Mouse (Mus musculus): ENCODE measurements around the gene Sbf1. TPM values are rescaled to one million over a fixed set of nuclear protein-coding genes. Genes with fewer than 3 reads are reported as not detected.

Gene Sbf1
- total RNA-seq, 2 experiments from 2014 or later = 48.1 to 61.0 TPM

DNA sequence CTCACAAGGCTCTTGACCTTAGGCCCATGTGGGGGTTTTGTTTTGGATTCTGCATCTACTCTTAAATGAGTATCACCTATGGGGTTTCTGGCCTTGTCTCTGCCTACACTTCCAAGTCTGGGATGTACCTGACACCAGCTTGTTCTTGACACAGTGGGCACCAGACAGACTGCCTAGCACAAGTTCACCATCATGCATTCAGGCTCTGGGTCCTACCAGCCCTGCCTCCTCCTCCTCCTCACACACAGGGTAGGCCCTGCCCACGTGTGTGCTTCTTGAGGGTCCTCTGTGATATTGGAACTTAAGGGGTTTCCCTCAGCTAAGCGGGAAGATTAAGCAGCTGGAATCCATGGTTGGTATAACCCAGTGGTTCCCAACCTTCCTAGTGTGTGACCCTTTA lies 31.0 kb downstream of the Sbf1 start:
- no peak for DNase-seq

DNA sequence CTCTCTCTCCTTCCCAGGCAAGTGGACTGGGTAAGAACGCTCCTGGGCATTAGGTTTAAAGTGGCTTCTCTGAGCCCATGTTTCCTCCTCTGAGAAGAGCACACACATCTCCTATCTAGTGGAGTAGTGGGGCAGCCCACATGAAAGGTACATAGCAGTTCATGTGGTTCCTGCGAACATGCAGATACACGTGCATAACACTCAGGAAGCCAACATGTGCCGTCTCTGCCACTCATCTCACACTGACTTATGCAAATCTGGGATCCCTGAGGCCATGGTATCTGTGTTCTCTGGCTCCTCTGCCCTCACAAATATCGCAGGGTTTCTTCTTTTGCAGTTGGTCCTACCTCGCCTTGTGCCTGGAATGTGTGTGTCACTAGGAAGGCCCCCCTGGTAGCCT lies 32.6 kb downstream of the Sbf1 start:
- DNase-seq = no peak

DNA sequence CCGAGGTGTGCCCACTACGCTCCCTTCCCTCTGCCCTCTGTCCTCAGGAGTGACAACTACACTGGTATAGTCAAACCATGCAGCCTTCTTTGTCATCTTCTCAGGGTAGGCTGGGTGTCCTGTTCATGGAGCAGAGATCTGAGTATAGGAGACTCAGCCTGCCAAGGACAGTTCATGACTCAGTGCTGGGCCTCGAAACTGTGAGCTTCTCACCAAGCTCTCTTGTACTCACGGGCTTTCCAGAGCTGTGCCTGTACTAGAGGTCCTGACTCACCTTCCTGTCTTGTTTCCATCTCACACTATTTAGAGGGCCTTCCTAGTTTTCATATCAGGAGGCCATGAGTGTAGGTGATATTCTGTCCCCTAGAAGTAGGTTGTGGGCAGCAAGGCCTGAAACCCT lies 37.7 kb downstream of the Sbf1 start:
- no peak for DNase-seq

DNA sequence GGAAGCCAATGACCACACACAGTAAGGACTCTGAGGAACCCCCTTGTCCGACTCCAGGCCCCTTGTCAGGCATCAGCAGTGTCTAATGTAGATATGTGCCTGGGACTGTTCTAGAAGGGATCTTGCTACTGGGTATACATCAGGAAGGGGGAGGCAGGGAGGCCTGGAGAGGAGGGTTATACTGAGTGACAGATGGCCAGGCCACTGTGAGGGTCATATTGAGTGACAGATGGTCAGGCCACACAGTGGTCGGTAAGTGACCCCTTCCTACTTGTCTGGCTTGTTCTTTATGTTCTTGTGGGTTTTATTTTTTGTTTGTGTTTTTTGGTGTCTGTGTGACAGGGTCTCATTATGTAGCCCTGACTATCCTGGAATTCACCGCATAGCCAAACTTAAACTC lies 39.6 kb downstream of the Sbf1 start:
- no peak for DNase-seq

DNA sequence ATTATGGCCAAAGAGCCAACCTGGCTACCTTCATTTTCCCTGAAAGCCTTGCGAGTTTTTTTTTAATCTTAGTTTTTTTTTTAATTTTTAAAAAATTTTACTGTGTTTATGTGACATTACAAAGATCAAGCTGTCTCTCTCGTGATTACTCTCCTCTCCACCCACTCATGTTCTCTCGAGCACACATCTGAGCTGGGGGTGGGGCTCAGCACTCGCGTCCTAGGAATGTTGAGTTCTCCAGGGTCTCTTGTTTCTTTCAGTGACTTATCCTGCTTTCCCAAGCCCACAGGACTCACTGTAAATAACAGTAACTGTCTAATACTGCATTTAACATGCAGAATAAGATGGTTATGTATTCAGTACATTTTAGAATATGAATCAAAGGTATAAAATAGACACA lies 50.6 kb downstream of the Sbf1 start:
- DNase-seq = no peak

DNA sequence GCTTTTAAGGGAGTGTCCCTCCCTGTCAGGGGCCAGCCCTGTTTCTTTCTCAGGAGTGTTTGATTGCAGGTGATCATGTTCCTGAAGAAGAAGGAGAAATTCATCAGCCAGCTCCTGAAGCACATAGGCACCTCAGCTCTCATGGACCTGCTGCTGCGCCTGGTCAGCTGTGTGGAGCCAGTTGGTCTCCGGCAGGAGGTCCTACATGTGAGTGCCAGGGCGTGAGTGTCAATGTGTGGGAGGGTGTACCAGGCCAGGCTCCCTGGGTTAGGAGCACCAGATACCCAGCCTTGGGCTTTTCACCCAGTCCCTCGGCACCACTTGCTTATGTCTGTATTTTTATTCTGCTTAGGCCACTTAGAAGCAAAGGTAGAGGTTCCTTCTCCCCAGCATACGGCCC lies 56.1 kb downstream of the Sbf1 start:
- no peak for DNase-seq

DNA sequence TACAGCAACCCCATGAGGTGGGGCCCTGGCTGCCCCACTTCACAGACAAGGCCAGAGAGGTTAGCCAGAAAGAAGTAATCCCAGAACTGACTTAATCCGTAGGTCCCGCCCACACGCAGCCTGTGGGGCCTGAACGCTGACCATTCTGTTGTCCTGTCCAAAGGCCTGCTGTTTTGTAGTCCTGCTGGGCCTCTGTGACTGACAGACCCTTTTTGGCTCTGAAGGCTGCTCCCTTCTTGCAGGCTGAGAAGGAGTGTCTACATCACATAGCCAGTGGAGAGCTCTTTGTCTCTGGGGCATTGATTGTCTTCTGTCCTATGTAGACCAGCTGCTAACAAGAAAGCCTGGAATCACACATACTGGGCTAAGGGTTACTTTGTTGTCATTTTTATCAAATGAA lies 59.8 kb downstream of the Sbf1 start:
- no peak for DNase-seq

DNA sequence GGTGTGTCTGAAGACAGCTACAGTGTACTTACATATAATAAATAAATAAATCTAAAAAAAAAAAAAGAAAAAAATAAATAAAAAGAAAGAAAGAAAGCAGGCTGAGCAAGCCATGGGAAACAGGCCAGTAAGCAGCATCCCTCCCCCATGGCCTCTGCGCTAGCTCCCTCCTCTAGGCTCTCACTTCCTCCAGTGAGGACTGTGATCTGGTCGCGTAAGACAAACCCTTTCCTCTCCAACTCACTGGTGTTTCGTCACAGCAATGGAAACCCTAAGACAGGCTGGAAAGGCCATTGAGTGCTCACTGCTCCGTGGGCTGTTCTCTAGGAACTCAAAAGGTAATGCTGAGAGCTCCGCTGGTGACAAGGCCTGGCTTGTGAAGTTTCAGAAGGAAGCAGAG lies 66.0 kb downstream of the Sbf1 start:
- DNase-seq = no peak

DNA sequence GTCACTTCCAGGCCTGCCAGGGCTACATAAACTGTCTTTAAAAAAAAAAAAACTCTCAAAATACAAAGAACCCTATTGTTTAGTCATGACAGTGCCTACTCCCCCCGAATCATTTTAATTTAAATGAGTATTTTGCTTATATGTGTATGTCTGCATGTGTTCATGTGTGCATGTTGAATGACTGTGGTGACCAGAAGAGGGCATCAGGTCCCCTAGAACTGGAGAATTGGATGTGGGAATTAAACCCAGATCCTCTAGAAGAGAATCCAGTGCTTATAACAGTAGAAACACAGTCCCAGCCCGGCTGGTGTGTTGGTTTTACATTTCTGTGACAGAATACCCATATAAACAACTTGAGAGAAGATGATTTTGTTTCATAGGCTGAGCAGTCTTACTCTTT lies 74.1 kb downstream of the Sbf1 start:
- DNase-seq = no peak

DNA sequence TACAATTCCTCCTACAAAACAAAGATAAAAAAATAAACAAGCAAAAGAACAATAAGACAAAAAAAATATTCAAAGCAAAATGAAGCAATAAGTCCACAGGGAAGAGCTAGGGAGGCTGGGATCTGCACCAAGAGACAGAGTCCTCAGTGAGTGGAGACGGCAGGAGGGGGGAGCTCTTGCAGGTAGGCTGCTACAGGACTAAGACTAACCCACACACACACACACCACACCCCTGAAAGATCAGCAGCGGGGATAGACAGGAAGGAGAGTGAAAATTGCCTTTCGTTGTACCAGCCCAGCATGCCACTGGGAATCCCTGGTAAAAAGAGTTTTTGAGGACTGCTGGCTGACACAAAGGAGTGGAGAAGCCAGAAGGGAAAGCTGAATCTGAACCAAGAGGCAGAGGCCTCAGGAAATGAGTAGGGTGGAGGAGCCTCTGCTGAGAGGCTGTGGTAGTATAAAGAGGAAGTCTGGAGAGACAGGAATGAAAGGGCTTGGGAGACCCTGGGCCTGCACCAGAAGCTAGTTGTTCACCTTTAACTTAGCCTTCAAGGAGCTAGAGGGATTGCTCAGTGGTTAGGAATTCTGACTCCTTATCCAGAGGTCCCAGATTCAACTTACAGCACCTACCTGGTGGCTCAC lies 75.2 kb downstream of the Sbf1 start:
- DNase-seq = no peak

Small RNA genes lying within 50 kb of the gene (microRNA-seq; reads per million reads assigned to microRNA genes)
- gene Mir6959 (ENCODE audit: borderline replicate concordance in 2 of 2) = 0 to 0.26 reads per million in 2 experiments

Other genes with a start within 250 kb of the Sbf1 start
- 10 to 100 TPM; 22.7 to 26.2 TPM for gene Trabd, start 240.2 kb downstream of the Sbf1 start, total RNA-seq (2021)
- 10 to 100 TPM; 12.2 to 12.7 TPM for gene Selenoo, start 226.2 kb downstream of the Sbf1 start, total RNA-seq (2021)
- gene Tubgcp6, start 192.2 kb downstream of the Sbf1 start, total RNA-seq (2021) = 1 to 10 TPM; 6.5 to 8.4 TPM
- 1 to 10 TPM; 5.3 to 6.5 TPM for gene Hdac10, start 186.6 kb downstream of the Sbf1 start, total RNA-seq (2021)
- 100 to 1,000 TPM; 140 to 157 TPM for gene Mapk12, start 174.6 kb downstream of the Sbf1 start, total RNA-seq (2021)
- gene Mapk11, start 165.7 kb downstream of the Sbf1 start, total RNA-seq (2021) = 1 to 10 TPM in 1 of 2 experiments, under 1 TPM in 1; 0.67 to 2.1 TPM
- gene Plxnb2, start 134.5 kb downstream of the Sbf1 start, total RNA-seq (2021) = 10 to 100 TPM in 1 of 2 experiments, 1 to 10 TPM in 1; 8.5 to 11.9 TPM
- gene Dennd6b, start 118.8 kb downstream of the Sbf1 start, total RNA-seq (2021) = 1 to 10 TPM; 6.6 to 8.4 TPM
- gene Ppp6r2, start 103.8 kb downstream of the Sbf1 start, total RNA-seq (2021) = 10 to 100 TPM; 71.1 to 72.5 TPM
- gene Adm2, start 7.4 kb upstream of the Sbf1 start, total RNA-seq (2021) = not detected
- not detected for gene Miox, start 19.1 kb upstream of the Sbf1 start, total RNA-seq (2021)
- 10 to 100 TPM in 1 of 2 experiments, 1 to 10 TPM in 1; 9.9 to 13.6 TPM for gene Lmf2, start 40.3 kb upstream of the Sbf1 start, total RNA-seq (2021)
- gene Ncaph2, start 40.4 kb upstream of the Sbf1 start, total RNA-seq (2021) = 10 to 100 TPM; 35.1 to 37.0 TPM
- gene Sco2, start 58.5 kb upstream of the Sbf1 start, total RNA-seq (2021) = 10 to 100 TPM; 14.7 to 21.8 TPM
- under 1 TPM; 0.29 to 0.49 TPM for gene Tymp, start 61.7 kb upstream of the Sbf1 start, total RNA-seq (2021)
- gene Odf3b, start 64.0 kb upstream of the Sbf1 start, total RNA-seq (2021) = under 1 TPM in 1 of 2 experiments, not detected in 1; 0.32 TPM
- not detected for gene Klhdc7b, start 69.6 kb upstream of the Sbf1 start, total RNA-seq (2021)
- gene Syce3, start 95.2 kb upstream of the Sbf1 start, total RNA-seq (2021) = not detected
- 100 to 1,000 TPM; 227 to 251 TPM for gene Cpt1b, start 110.6 kb upstream of the Sbf1 start, total RNA-seq (2021)
- under 1 TPM; 0.27 to 0.49 TPM for gene C730034F03Rik, start 114.3 kb upstream of the Sbf1 start, total RNA-seq (2021)
- gene Gm44502, start 114.4 kb upstream of the Sbf1 start, total RNA-seq (2021) = not detected
- 10 to 100 TPM; 21.4 to 24.2 TPM for gene Chkb, start 114.6 kb upstream of the Sbf1 start, total RNA-seq (2021)
- gene Mapk8ip2, start 138.6 kb upstream of the Sbf1 start, total RNA-seq (2021) = under 1 TPM; 0.29 to 0.31 TPM
- 1 to 10 TPM; 4.2 to 4.9 TPM for gene Arsa, start 162.1 kb upstream of the Sbf1 start, total RNA-seq (2021)
- gene Shank3, start 184.3 kb upstream of the Sbf1 start, total RNA-seq (2021) = 10 to 100 TPM; 12.8 to 17.5 TPM